Mouse (Mus musculus) hindlimb bud, embryonic 11.5 days (tissue): ENCODE data around the gene Fbxo36.

Experiments
- DNase-seq: peaks from one replicate; pipeline ENCODE4 v3.0.0-alpha.2; 2012; ENCODE audit warnings: low read depth, low spot score; ENCODE audit errors: extremely low spot score

Fbxo36 gene

DNA sequence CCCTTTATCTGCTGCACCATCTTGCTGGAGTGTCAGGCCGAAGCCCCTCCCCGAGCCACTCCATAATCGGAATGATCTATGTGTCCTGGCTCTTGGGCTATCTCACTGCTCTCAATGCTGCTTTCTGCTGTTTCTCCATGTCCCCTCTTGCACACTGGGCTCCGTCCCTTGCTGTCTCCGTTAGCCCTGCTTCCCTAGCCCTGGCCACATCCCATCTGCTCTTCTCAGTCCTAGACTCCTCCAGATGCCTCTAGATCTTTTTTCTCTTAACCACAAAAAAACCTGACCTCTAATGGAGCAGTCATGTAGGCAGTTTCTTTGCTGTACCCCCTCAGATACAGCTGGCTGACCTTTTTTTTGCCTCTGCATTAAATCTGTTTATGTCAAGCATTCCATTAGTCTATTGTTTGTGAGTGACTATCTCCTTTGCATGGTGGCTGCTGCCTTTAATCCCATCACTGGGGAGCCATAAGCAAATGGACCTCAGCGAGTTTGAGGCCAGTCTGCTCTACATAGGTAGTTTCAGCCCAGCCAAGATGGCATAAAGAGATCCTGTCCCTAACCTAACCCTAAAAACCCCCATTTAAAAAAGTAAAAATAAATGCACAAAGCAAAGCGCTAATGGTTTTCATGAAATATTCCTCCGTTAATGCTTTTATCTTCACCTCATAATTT is 49.8 kb downstream of the Fbxo36 start:
- no peak for DNase-seq

DNA sequence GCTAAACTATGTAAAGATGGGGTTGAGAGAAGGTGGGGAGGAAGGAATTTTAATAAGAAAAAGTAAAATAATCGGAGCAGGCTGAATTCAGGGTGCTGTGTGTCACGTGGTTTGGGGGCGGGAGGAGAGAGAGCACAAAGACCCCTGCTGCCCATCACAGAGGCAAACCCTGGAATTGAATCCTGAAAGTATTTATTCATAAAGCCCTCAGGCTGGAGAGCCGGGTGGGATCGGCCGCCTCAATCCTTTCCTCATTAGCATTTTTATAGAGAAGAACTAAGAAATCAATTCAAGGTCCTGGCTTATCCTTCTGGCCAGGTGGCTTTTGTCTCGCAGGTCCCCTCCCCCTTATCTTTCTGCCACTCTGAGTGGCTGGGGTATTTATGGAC is 50.4 kb downstream of the Fbxo36 start:
- DNase-seq, result no peak

DNA sequence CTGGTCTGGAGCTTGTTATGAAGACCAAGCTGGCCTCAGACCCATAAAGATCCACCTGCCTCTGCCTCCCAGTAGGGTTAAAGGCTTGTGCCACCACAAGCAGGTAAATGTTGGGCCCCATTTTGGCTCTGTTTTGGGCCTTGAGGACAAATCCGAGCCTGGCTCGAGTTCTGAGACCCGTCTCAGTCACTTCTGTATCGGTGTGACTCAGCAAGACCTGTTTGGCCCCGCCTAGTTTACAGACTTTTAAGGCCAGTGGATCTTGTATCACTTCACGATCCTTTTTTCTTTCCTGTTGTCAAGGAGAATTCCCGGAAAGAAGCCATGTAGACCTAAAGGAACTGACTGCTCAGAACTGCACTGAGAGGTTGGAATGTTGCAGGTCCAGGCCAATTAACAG is 50.9 kb downstream of the Fbxo36 start:
- no peak for DNase-seq

DNA sequence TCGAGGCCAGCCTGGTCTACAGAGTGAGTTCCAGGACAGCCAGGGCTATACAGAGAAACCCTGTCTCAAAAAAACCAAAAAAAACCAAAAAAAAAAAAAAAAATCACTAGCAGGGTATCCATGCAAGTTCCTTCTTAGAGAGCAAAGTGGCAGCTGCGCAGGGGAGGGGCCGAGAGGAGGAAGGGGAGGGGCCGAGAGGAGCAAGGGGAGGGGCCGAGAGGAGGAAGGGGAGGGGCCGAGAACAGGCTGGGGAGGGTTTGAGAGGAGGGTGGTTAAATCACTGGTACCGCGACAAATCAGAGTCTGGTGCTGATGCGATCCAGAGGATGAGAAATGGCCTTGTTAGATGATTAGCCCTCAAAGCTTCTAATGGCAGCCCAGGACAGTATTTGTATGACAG is 52.1 kb downstream of the Fbxo36 start:
- no peak for DNase-seq

DNA sequence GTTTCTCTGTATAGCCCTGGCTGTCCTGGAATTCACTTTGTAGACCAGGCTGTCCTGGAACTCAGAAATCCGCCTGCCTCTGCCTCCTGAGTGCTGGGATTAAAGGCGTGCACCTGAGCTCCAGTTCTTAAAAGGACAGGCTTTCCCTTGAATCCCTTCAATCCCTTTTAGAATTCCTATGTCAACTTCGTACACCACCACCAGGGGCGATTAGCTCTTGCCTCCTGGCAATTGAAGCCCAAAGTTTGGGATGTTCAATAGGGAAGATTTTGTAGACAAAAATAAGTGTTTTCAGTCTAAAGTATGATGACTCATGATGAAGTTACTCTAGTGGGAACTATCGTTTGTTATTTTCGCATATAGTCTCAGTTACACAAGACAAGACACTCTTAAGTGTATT is 57.7 kb downstream of the Fbxo36 start:
- no peak for DNase-seq

DNA sequence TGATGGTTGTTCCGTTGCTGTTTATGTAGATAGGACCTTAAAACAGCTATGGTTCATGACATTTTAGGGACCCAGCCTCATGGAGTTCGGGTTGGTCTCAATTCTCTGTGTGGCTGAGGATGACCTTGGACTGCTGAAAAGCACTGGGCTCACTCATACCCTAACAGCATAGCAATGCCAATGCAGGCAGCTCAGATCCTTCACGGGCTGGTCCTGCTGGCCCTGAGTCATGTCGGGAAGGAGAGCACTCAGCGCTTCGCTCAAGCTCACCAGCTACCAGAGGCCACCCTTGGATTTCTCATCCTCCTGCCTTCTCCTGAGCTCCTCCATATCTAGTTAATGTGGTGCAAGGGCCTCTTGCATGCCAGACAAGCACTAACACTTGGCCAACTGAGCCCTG is 59.5 kb downstream of the Fbxo36 start:
- DNase-seq, result no peak

DNA sequence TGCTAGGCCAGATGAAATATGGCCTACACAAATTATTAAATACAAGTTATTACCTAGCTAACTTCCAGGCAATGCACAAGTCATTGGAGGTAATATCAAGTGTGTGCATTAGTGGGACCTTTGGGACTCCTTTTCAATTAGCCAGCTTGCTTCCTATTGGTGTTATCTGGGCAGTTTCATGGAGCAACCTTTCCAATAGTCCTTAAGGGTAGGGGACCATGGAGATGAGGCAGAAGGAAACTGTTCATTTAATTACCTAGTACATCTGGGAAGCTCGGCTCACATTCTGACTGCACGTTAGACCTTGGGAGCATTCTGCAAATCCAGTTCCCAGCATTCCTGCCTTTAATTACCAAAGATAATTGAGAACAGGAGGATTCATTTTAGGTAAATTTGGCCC is 64.8 kb downstream of the Fbxo36 start:
- DNase-seq, result no peak

DNA sequence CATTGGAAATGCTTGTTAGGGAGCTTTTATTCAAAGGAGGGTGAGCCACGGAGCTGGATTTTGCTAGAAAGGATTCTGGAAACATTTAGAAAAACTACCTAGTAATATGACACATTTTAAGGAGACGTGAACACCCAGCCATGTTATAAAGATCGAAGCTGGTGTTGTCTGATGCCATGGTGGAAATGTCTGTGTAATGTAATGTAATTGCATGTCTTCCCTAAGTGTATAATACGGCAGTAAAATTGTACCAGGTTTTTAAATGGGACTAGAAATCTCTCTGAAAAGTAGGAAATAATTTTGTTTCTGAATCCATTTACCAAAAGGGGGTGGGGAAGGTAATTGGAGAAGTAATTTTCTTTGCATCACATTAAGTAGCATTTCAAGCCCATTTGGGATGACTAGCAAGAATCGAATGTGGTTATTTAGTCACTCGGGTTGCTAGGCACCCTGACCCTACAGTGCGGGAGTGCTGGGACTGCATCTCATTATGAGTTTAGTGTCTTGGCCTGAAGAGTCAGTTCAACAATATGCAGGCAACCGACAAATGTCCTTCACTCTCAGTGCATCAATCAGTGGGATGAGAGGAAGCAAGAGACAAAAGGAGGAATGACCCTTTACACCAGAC is 70.7 kb downstream of the Fbxo36 start:
- DNase-seq, result no peak

DNA sequence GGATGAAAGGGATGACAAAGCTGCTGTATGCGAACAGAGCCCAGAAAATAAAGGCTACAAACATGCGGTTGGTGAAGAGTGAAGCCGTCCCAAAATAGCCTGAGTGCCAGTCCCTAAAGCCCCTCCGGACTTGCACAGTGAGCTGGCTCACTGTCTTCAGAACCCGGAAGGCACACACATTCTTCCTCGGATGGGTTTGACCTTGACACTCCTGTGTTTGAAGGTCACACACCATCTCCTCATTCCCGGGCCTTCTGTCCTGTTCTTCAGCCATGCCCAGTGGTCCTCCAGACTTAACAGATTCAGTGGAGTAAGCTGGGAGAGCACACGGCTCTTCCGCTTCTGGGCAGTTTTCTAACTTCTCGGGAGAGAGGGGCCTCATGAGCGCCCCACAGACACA is 72.9 kb downstream of the Fbxo36 start:
- no peak for DNase-seq

DNA sequence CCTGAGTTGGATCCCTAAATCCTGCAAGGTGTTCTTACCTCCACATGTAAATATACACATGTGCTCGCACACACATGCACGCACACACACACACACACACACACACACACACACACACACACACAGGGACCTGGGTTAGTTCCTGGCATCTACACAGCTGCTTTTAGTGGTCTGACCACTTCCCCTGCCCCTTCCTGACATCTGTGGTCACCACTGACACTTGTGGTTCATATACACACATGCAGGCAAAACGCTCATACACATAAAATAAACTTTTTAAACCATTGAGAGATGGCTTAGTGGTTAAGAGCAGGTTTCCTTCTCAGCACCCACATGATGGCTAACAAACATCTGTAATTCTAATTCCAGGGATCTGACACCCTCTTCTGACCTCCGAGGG is 75.4 kb downstream of the Fbxo36 start:
- DNase-seq, result no peak

DNA sequence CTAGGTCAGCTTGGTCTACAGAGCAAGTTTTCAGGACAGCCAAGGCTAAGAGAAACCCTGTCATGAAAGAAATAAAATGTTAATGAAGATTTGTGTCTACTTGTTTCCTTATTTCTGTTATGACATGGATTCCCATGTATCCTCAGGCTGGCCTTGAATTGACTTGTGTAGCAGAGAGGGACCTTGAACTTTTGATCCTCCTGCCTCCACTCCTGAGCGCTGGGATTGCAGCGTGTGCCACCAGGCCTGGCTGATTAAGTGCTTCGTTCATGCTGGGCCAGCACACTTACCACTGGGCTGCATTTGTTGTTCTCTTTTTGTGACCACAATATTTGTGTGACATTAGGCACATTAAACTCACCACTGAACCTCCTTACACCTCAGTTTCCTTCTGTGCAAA is 79.2 kb downstream of the Fbxo36 start:
- no peak for DNase-seq

DNA sequence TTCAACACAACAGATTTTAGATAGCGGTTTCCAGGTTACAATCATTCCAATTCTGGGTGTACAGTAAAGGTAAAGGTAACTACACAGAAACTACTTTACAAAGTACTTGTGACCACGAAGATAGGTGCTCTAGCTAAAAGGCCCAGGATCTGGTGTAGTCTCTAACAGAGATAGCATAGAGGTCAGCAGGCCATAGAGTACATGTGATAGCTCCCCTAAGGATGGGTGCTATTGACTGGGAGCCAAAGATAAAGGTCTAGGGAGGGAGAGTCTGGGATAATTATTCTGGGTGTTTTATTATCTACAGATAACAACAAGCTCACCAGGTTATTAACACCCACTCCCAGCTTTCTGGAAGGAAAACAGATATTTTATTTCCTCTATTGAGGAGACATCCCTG is 83.8 kb downstream of the Fbxo36 start:
- no peak for DNase-seq

DNA sequence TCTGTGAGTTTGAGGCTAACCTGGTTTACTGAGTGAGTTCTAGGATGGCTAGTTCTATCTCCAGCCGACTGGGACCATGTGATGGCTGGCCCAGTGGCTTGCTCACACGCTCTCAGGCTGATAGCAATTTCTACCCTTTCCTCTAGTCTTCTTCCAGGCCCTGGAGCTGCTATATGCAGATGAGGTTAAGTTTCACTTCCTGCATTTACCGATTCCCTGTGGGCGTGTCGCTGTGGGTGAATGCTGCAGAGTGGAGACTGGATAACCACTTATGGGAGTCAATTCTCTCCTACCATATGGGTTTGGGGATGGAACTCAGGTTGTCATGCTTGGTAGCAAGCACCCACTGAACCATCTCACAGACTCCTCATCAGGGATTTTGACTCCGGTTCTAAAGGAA is 84.5 kb downstream of the Fbxo36 start:
- DNase-seq, result no peak

DNA sequence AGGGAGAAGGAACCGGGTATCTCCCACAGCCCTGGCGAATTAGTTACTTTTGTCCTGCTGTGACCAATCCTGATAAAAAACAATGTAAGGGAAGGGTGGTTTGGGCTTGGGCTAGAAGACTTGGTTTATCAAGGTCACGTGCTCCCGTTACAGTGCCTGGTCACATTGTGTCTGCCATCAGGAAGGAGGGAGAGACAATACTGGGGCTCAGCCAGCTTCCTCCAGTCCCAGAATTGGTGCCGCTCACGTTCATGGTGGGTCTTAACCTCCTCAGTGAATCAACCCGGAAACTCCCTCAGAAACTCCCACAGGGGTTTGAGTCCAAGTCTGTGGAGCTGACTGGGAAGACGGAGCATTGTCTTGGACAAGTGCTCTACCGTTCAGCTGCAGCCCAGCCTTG is 86.0 kb downstream of the Fbxo36 start:
- no peak for DNase-seq

DNA sequence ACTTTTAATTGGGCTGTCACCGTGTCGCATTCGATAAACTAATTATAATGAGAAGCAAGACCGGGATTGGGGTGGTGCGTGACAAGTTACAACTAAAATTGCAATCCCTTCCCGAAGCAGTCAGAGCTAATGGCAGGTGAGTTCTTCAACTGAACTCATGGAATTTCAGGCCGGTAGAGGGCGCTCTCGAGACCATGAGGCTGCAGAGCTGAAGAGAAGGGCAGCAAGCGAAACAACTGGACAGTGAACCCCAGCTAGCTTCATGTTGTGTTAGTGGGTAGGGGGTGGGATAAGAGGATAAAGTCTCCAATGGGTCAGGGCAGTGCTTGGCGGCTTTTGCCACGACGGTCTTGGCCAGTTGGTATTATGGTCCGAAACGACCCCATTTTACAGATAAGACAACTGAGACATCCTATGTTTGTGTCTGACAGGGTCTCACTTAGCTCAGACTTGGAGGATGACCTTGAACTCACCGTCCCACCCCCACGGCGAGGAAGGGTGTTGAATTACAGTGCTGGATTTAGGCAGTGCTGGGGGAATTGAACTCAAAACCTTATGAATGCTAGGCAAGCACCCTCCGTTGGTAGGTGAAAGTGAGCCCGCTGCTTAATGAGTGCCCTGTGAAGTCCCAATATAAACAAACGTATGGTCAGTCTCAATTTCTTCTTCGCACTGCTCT is 94.0 kb downstream of the Fbxo36 start:
- peak; percentile 52 for DNase-seq

DNA sequence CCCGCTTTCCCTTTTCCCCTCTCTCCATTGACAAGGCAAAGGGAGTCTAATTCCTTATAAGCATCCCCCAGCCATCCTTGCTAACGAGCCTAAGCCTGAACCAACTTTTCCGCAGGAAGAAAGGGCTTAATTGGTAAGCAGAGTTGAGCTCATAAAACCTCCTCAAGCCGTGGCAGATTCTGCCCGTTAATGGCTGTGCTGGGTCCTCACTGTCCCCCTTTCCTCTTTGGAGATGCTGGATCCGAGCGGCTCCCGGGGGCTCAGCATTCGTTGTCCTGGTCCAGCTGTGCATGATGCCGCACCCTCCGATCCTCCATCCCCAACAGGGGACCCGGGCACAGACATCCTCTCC is 94.5 kb downstream of the Fbxo36 start:
- peak; percentile 39 for DNase-seq

DNA sequence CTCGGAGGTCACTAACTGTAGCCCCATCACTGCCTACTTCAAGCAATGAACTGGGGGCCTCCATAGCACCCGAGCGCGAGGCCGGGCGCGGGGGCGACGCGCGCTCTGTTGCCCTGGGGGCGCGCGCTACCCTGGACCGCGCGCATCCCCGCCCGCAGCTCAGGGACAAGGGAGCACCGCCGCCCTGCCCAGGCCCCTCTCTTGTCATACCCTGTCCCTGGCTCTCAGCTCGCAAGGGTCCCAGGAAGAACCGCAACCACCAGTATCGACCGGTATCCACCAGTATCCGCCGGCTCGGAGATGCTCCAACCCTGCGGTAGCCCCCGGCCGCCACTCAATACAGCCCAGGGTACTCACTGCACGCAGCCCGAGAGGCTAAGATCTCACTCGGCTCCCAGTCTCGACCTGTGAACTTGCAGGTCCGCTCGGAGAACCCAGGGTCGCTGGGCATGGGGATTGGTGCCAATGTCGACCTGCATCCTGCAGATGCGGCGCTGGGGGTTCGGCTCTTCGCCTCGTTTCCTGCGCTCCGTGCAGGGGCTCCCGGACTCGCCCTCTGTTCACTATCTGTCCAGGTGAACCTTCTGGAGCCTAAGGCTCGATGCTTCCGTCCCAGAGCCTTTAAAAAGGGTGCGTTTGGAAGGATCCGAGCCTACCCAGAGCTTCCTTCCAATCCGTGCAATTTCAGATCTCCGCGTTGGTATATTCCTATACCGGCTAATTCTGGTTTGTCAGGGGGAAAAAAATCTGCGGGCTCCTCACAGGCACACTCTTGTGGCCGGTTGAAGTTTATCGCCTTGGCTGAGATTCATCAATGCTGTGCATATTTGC is 95.1 kb downstream of the Fbxo36 start, which contains the start of gene Slc16a14:
Gene Slc16a14 (minus strand): TSS at position 632 of the 831 bp plus-strand sequence.
- no peak for DNase-seq

DNA sequence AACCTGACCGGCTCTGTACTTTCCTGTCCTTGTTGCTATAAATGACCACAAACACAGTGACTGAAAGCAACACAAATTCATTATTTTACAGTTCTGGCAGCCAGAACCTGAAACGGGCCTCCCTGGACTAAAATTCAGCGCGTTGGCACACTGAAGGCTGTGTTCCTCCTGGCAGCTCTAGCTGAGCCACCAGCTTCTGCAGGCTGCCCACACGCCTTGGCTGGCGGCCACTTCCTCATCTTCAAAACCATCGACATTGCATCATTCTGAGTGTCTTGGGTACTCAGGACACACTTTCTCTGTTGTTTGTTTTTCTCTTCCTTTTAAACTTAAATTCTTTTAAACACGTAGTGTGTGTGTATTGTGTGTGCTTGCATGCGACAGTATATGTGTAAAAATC is 96.0 kb downstream of the Fbxo36 start:
- DNase-seq, result no peak

DNA sequence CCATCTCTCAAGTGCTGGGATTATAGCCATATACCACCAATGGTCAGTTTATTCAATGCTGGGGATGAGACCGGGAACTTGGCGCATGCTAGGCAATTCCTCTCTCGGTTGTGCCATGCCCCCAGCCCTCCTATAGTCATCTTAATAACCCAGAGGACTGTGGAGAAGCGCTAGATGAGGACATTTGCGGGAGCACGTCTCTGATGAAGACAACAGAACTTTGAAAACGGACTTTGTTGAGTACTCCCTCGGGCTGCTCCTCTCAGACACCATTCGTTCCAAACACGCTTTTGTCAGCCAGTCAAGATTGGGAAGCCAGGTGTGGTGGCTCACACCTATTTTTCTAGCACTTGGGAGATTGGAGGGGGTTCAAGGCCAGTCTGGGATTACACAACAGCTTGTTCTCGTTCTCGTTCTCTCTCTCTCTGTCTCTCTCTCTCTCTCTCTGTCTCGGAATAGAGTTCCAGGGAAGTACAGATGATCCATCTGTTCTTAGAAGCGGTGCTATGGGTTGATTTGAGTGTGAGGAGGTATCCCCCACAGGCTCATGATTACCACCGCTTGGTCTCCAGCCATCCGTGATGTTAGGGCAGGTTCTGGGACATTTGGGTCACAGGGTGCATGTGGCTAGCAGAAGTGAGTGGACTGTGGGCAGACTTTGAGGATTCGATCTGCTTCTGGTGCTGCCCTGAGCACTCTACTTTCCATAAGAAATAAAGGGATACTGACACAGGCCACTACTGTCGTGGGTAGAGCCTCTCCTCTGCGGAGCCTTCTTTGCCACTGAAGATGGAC is 97.3 kb downstream of the Fbxo36 start:
- no peak for DNase-seq

DNA sequence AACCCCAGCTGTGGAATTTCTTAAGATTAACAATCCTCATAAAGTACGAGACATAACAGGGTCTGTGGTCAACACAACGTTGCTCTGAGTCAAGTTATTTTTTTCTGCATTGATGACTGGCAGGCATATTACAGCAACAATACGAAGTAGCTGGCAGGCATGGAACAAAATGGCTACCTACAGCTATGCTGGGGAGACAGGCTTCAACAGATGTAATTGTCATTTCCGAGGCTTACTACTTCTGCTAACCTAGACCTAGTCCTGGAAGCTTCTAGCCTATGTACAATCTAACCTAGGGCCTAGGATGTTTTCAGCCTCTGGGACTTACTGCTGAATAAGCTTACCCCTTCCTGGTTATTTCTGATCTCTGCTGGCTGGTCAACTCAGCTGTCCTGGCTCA is 99.8 kb downstream of the Fbxo36 start:
- no peak for DNase-seq

DNA sequence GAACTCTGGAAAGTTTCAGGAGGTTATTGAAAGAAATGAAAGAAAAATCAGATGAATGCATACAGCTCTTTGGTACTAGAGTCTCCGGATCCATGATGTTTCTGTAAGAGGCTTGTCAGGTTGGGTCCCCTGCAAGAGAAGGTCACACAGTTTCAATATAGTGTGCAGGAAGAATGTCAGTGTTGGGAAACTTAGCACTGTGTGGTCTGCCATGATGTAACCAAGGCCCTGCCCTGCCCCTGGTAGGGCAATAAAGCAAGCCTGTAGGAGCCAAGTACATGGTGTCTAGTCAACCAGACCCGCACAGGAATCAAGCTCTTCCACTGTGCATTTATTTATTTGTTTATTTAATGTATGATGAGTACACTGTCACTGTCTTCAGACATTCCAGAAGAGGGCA is 100.7 kb downstream of the Fbxo36 start:
- DNase-seq, result no peak
